Mouse (Mus musculus): ENCODE data around the gene Sbno2. TPM values are rescaled to one million over a fixed set of nuclear protein-coding genes. Genes with fewer than 3 reads are reported as not detected.

Gene Sbno2
- polyA plus RNA-seq, 1 experiment from 2014 or later, result 15.2 TPM

GRCm38 (mm10) chr10:80024229-80025043, 80.9 kb downstream of the Sbno2 start:
- peaks cover 2% of the 10 kb centered on the region; the same call in 1 of the 2 replicates for H3K27me3 ChIP-seq
- H3K9ac ChIP-seq, result no peak overlapping the region
- H3K4me1 ChIP-seq, result peaks cover 13% of the 10 kb centered on the region
- no peak overlapping the region for H3K4me2 ChIP-seq (replicated peaks)
- 77% methylated on average over 15 of the region's 15 CpGs for WGBS
- H3K36me3 ChIP-seq, result peaks cover 21% of the 10 kb centered on the region
- H3K4me3 ChIP-seq, result no peak overlapping the region
- no peak overlapping the region for H3K27ac ChIP-seq
- no peaks in the 10 kb centered on the region for H3K9me3 ChIP-seq
- no peak for ATAC-seq (ENCODE audit: low FRiP score, low read depth)

- H3K4me3 ChIP-seq, result no peak overlapping the region
- no peaks in the 10 kb centered on the region for H3K9me3 ChIP-seq
- WGBS, result 84% methylated on average over 5 of the region's 5 CpGs
- no peak overlapping the region for H3K27ac ChIP-seq
- no peak for ATAC-seq (ENCODE audit: low FRiP score, low read depth)
- H3K4me2 ChIP-seq (replicated peaks), result no peak overlapping the region
- peaks cover 20% of the 10 kb centered on the region for H3K4me1 ChIP-seq
- no peak overlapping the region for H3K9ac ChIP-seq
- H3K36me3 ChIP-seq, result peaks cover 18% of the 10 kb centered on the region
- H3K27me3 ChIP-seq, result peaks cover 6% of the 10 kb centered on the region; the same call in 1 of the 2 replicates
These were observed 81.6 kb downstream of the Sbno2 start for GRCm38 (mm10) chr10:80023758-80024157.

GRCm38 (mm10) chr10:80022806-80023205, 82.6 kb downstream of the Sbno2 start:
- H3K4me1 ChIP-seq, result peaks cover 23% of the 10 kb centered on the region
- H3K36me3 ChIP-seq, result peaks cover 15% of the 10 kb centered on the region; the same call in 1 of the 2 replicates
- no peak overlapping the region for H3K4me3 ChIP-seq
- no peak overlapping the region for H3K4me2 ChIP-seq (replicated peaks)
- H3K27me3 ChIP-seq, result peaks cover 8% of the 10 kb centered on the region; the same call in 1 of the 2 replicates
- WGBS, result 93% methylated on average over 8 of the region's 8 CpGs
- ATAC-seq (ENCODE audit: low FRiP score, low read depth), result no peak
- no peak overlapping the region for H3K9ac ChIP-seq
- no peaks in the 10 kb centered on the region for H3K9me3 ChIP-seq
- H3K27ac ChIP-seq, result no peak overlapping the region

- Histone ChIP-seq H3K27me3 (peaks cover 15% of the 10 kb centered on the region), H3K4me2 (replicated peaks) (no peak overlapping the region), H3K36me3 (peaks cover 15% of the 10 kb centered on the region; the same call in 1 of the 2 replicates), H3K9ac (no peak overlapping the region), H3K27ac (no peak overlapping the region), H3K9me3 (no peaks in the 10 kb centered on the region), H3K4me3 (no peak overlapping the region), H3K4me1 (peaks cover 23% of the 10 kb centered on the region)
- WGBS, result 91% methylated on average over 12 of the region's 12 CpGs
- ATAC-seq (ENCODE audit: low FRiP score, low read depth), result no peak
These were observed 83.2 kb downstream of the Sbno2 start for GRCm38 (mm10) chr10:80022164-80022563.

- Histone ChIP-seq H3K9me3 (no peaks in the 10 kb centered on the region), H3K27ac (no peak overlapping the region), H3K9ac (no peak overlapping the region), H3K4me2 (replicated peaks) (no peak overlapping the region), H3K4me3 (no peak overlapping the region), H3K27me3 (peaks cover 22% of the 10 kb centered on the region), H3K36me3 (peaks cover 15% of the 10 kb centered on the region; the same call in 1 of the 2 replicates), H3K4me1 (peaks cover 23% of the 10 kb centered on the region)
- no peak for ATAC-seq (ENCODE audit: low FRiP score, low read depth)
- WGBS, result 89% methylated on average over 13 of the region's 13 CpGs
These were observed 84.1 kb downstream of the Sbno2 start for GRCm38 (mm10) chr10:80021320-80021641.

- peak overlapping the region; percentile 57 for H3K4me2 ChIP-seq (replicated peaks)
- no peaks in the 10 kb centered on the region for H3K9me3 ChIP-seq
- no peak overlapping the region for H3K27ac ChIP-seq
- 85% methylated on average over 18 of the region's 18 CpGs for WGBS
- H3K4me1 ChIP-seq, result peaks cover 23% of the 10 kb centered on the region
- peaks cover 27% of the 10 kb centered on the region for H3K27me3 ChIP-seq
- ATAC-seq (ENCODE audit: low FRiP score, low read depth), result no peak
- H3K4me3 ChIP-seq, result 0 out of 2 replicates have a peak overlapping the region, but pooled peaks have one; percentile 34
- H3K36me3 ChIP-seq, result peaks cover 15% of the 10 kb centered on the region; the same call in 1 of the 2 replicates
- H3K9ac ChIP-seq, result peak overlapping the region; percentile 64; the same call in 1 of the 2 replicates
These were observed 84.6 kb downstream of the Sbno2 start for GRCm38 (mm10) chr10:80020603-80021319.

- Histone ChIP-seq H3K36me3 (peaks cover 15% of the 10 kb centered on the region; the same call in 1 of the 2 replicates), H3K27me3 (peaks cover 33% of the 10 kb centered on the region), H3K4me3 (peak overlapping the region; percentile 34), H3K27ac (peak overlapping the region; percentile 12; the same call in 1 of the 2 replicates), H3K9ac (peak overlapping the region; percentile 64), H3K9me3 (no peaks in the 10 kb centered on the region), H3K4me1 (peaks cover 23% of the 10 kb centered on the region), H3K4me2 (replicated peaks) (peak overlapping the region; percentile 57)
- WGBS, result 22% methylated on average over 11 of the region's 11 CpGs
- no peak for ATAC-seq (ENCODE audit: low FRiP score, low read depth)
These were observed 85.2 kb downstream of the Sbno2 start for GRCm38 (mm10) chr10:80020191-80020590.

GRCm38 (mm10) chr10:80019471-80020131, 85.8 kb downstream of the Sbno2 start:
- Histone ChIP-seq H3K4me1 (peaks cover 23% of the 10 kb centered on the region), H3K4me3 (peak overlapping the region; percentile 34), H3K36me3 (peaks cover 13% of the 10 kb centered on the region; the same call in 1 of the 2 replicates), H3K27ac (peak overlapping the region; percentile 12; the same call in 1 of the 2 replicates), H3K9me3 (no peaks in the 10 kb centered on the region), H3K27me3 (peaks cover 39% of the 10 kb centered on the region), H3K4me2 (replicated peaks) (peak overlapping the region; percentile 57), H3K9ac (peak overlapping the region; percentile 64)
- peak; percentile 45 for ATAC-seq (ENCODE audit: low FRiP score, low read depth)
- 7% methylated on average over 20 of the region's 20 CpGs for WGBS

- peaks cover 30% of the 10 kb centered on the region for H3K4me1 ChIP-seq
- peak overlapping the region; percentile 57 for H3K4me2 ChIP-seq (replicated peaks)
- H3K9me3 ChIP-seq, result no peaks in the 10 kb centered on the region
- WGBS, result 7% methylated on average over 13 of the region's 15 CpGs
- peak overlapping the region; percentile 34; the same call in 1 of the 2 replicates for H3K4me3 ChIP-seq
- peaks cover 12% of the 10 kb centered on the region; the same call in 1 of the 2 replicates for H3K36me3 ChIP-seq
- H3K27ac ChIP-seq, result no peak overlapping the region
- H3K9ac ChIP-seq, result peak overlapping the region; percentile 64; the same call in 1 of the 2 replicates
- H3K27me3 ChIP-seq, result peaks cover 47% of the 10 kb centered on the region
- ATAC-seq (ENCODE audit: low FRiP score, low read depth), result no peak
These were observed 86.6 kb downstream of the Sbno2 start for GRCm38 (mm10) chr10:80018739-80019297.

GRCm38 (mm10) chr10:80017771-80018170, 87.6 kb downstream of the Sbno2 start:
- Histone ChIP-seq H3K9ac (no peak overlapping the region), H3K27ac (no peak overlapping the region), H3K27me3 (peaks cover 57% of the 10 kb centered on the region), H3K4me2 (replicated peaks) (no peak overlapping the region), H3K36me3 (peaks cover 9% of the 10 kb centered on the region; the same call in 1 of the 2 replicates), H3K4me3 (no peak overlapping the region), H3K4me1 (peaks cover 34% of the 10 kb centered on the region), H3K9me3 (no peaks in the 10 kb centered on the region)
- ATAC-seq (ENCODE audit: low FRiP score, low read depth), result no peak
- WGBS, result 80% methylated on average over 14 of the region's 14 CpGs

GRCm38 (mm10) chr10:80017361-80017760, 88.0 kb downstream of the Sbno2 start:
- Histone ChIP-seq H3K36me3 (peaks cover 5% of the 10 kb centered on the region; the same call in 1 of the 2 replicates), H3K27me3 (peaks cover 61% of the 10 kb centered on the region), H3K4me1 (peaks cover 34% of the 10 kb centered on the region), H3K9ac (no peak overlapping the region), H3K27ac (no peak overlapping the region), H3K4me2 (replicated peaks) (no peak overlapping the region), H3K9me3 (no peaks in the 10 kb centered on the region), H3K4me3 (no peak overlapping the region)
- ATAC-seq (ENCODE audit: low FRiP score, low read depth), result no peak
- 57% methylated on average over 3 of the region's 3 CpGs for WGBS

All from limb, embryonic 13.5 days (tissue).